17 mouse cellular contexts compared by ENCODE assay signal in genomic region chr3:50433831-50434230, GRCm38 (mm10).
"Had no signal": no experiment of that assay in that cellular context is flagged by ENCODE, and none has a peak within 500 bp of the region (broad histone marks: within the 10 kb centered on the region; RNA-seq: fewer than 3 reads in every experiment).

No protein-coding gene starts in this region.

- H3K4me2 ChIP-seq: lung, embryonic 14.5 days; midbrain, embryonic 12.5 days; neural tube, embryonic 13.5 days; neural tube, embryonic 15.5 days had no signal

- H3K9me3 ChIP-seq: midbrain, embryonic 10.5 days; midbrain, embryonic 12.5 days; neural tube, embryonic 13.5 days; neural tube, embryonic 15.5 days had no signal

- H3K36me3 ChIP-seq: midbrain, embryonic 10.5 days; midbrain, embryonic 12.5 days; neural tube, embryonic 13.5 days; neural tube, embryonic 15.5 days had no signal

- H3K9ac ChIP-seq: lung, embryonic 14.5 days; midbrain, embryonic 12.5 days; neural tube, embryonic 13.5 days; neural tube, embryonic 15.5 days had no signal

- ATAC-seq: midbrain, embryonic 16.5 days had no signal

- H3K27ac ChIP-seq: midbrain, embryonic 10.5 days; midbrain, embryonic 12.5 days; neural tube, embryonic 13.5 days; neural tube, embryonic 15.5 days had no signal

- H3K4me1 ChIP-seq: midbrain, embryonic 12.5 days; neural tube, embryonic 13.5 days; neural tube, embryonic 15.5 days had no signal

- H3K4me3 ChIP-seq: midbrain, embryonic 10.5 days; midbrain, embryonic 12.5 days; myocyte; neural tube, embryonic 13.5 days; neural tube, embryonic 15.5 days had no signal

- DNase-seq: lung, embryonic 14.5 days; lung, postnatal 10 days; lung, postnatal 4 days; midbrain, embryonic 14.5 days; retina, postnatal 1 day; right cerebral cortex, adult 18-20 months; right cerebral cortex, postnatal 25 days; right cerebral cortex, postnatal 4 days; spleen, adult 18-20 months; thymus, adult 18-20 months; thymus, postnatal 36 days had no signal

- H3K27me3 ChIP-seq: midbrain, embryonic 12.5 days; neural tube, embryonic 13.5 days; neural tube, embryonic 15.5 days had no signal
